Mouse (Mus musculus) midbrain, embryonic 13.5 days (tissue): ENCODE data around the gene Adamtsl1. TPM values are rescaled to one million over a fixed set of nuclear protein-coding genes. Genes with fewer than 3 reads are reported as not detected.

ENCODE experiments used
- ATAC-seq: fragments of 200-750 bp; cut with Nextera tagmentation; 2 replicates; pipeline ENCODE4 v1.8.0; 2017; ENCODE audit warnings: mild to moderate bottlenecking, moderate TSS enrichment, moderate library complexity
- H3K27ac ChIP-seq: fragments of 300-500 bp; sonication (generic); 2 replicates; pipeline ENCODE4 v1.5.1; 2015; ENCODE audit warnings: inconsistent platforms, mild to moderate bottlenecking, moderate library complexity
- H3K27me3 ChIP-seq: fragments of 300-500 bp; sonication (generic); 2 replicates; pipeline ENCODE4 v1.6.1; 2015; ENCODE audit warnings: mild to moderate bottlenecking, inconsistent platforms
- H3K36me3 ChIP-seq: fragments of 300-500 bp; sonication (generic); 2 replicates; pipeline ENCODE4 v1.6.1; 2015; ENCODE audit warnings: mild to moderate bottlenecking, inconsistent platforms
- H3K4me1 ChIP-seq: fragments of 300-500 bp; sonication (generic); replicated peaks from 2 replicates; pipeline ENCODE4 v1.6.1; 2015; ENCODE audit warnings: inconsistent platforms
- H3K4me2 ChIP-seq: fragments of 300-500 bp; sonication (generic); replicated peaks from 2 replicates; pipeline ENCODE4 v1.6.1; 2015; ENCODE audit warnings: moderate library complexity, mild to moderate bottlenecking, inconsistent platforms
- H3K4me3 ChIP-seq: fragments of 300-500 bp; sonication (generic); replicated peaks from 2 replicates; pipeline ENCODE4 v1.5.1; 2015; ENCODE audit warnings: mild to moderate bottlenecking, inconsistent platforms
- H3K9ac ChIP-seq: fragments of 300-500 bp; sonication (generic); replicated peaks from 2 replicates; pipeline ENCODE4 v1.6.1; 2015; ENCODE audit warnings: mild to moderate bottlenecking, inconsistent platforms
- H3K9me3 ChIP-seq: fragments of 300-500 bp; sonication (generic); 2 replicates; pipeline ENCODE4 v1.6.1; 2016; ENCODE audit warnings: mild to moderate bottlenecking, inconsistent platforms
- WGBS: fragments of 180-500 bp; shearing (Covaris S2); methylation state at CpG from one replicate; pipeline ENCODE4 v1.1.7; 2015; 5-methylcytosine and 5-hydroxymethylcytosine counted together
- polyA plus RNA-seq: library from polyadenylated mRNA; unstranded; fragments of >200 nt; fragmentation: Nextera tagmentation; extraction: Ambion mirVana; gene quantifications from 2 replicates; pipeline ENCODE4 v1.2.1, GENCODE M21; 2015

The Adamtsl1 gene
- polyA plus RNA-seq, 1 experiment from 2014 or later: 5.2 TPM

DNA sequence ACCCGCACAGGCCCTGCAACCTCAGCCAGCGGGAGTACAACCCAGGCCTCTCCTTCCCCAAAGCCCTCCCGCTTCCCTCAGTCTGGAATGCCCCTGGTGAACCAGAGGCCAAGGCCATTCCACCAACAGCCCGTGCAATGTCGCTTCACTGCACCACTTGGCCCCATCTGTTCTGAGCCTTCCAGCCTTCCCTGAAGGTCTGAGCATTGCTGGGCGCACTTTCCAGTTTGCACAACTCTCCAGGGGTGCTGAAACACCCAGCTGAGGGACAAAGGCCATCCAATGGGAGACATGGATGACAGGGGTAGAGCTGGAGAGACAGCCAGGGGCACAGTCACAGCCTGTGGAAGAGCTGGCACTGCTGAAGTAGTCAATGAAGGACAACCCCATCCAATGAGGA, 365.4 kb downstream of the Adamtsl1 start:
- Histone ChIP-seq H3K27me3 (no peaks in the 10 kb centered on the region), H3K4me2 (no peak overlapping the region), H3K36me3 (no peaks in the 10 kb centered on the region), H3K9ac (no peak overlapping the region), H3K9me3 (no peaks in the 10 kb centered on the region), H3K4me3 (no peak overlapping the region), H3K4me1 (no peaks in the 10 kb centered on the region), H3K27ac (no peak overlapping the region)
- WGBS: 83% methylated on average over 6 of the region's 6 CpGs
- no peak for ATAC-seq

DNA sequence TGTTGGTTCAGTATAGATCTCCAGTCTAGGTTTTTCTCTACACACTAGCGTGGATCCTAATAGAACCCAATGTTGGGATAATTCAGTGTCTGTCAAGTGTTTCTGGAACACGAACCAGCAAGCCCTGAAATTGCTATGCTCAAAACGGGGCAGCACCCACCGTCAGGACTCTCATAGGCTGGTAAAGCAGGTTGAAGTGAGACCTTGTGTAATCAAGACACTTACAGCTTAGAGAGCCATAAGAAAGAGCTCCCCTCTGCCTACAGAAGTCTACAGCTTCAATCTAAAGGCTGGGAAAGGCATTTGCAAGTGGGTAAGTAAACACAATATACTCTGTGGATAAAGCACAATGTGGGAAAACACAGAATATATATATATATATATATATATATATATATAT, 367.3 kb downstream of the Adamtsl1 start:
- no peaks in the 10 kb centered on the region for H3K9me3 ChIP-seq
- no peak overlapping the region for H3K4me2 ChIP-seq
- no peak overlapping the region for H3K4me3 ChIP-seq
- no peaks in the 10 kb centered on the region for H3K27me3 ChIP-seq
- no peak overlapping the region for H3K9ac ChIP-seq
- no peaks in the 10 kb centered on the region for H3K36me3 ChIP-seq
- 89% methylated on average over 4 of the region's 4 CpGs for WGBS
- no peak overlapping the region for H3K27ac ChIP-seq
- ATAC-seq: no peak
- H3K4me1 ChIP-seq: no peaks in the 10 kb centered on the region

DNA sequence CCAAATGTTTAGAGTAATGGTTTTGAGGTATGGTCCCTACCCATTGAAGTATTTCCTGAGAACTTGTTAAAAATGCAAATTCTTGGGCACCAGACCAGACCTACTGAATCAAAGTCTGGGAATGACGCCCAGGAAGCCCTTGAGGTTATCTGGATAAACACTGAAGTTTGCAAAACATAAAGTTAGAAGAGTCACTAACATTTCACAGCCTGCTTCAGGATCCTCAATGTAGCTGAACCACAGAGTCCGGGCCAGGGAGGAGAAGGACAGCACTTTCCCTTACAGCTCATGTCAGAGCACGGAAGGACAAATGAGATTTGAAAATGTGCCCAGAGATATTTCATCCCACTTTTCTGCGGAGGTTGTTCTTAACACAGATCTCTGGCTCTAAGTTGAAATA, 370.1 kb downstream of the Adamtsl1 start:
- H3K4me1 ChIP-seq: no peaks in the 10 kb centered on the region
- no peaks in the 10 kb centered on the region for H3K9me3 ChIP-seq
- no peak overlapping the region for H3K27ac ChIP-seq
- ATAC-seq: no peak
- H3K27me3 ChIP-seq: no peaks in the 10 kb centered on the region
- no peak overlapping the region for H3K4me3 ChIP-seq
- H3K4me2 ChIP-seq: no peak overlapping the region
- H3K9ac ChIP-seq: no peak overlapping the region
- no peaks in the 10 kb centered on the region for H3K36me3 ChIP-seq
- 93% methylated on average over 4 of the region's 4 CpGs for WGBS

DNA sequence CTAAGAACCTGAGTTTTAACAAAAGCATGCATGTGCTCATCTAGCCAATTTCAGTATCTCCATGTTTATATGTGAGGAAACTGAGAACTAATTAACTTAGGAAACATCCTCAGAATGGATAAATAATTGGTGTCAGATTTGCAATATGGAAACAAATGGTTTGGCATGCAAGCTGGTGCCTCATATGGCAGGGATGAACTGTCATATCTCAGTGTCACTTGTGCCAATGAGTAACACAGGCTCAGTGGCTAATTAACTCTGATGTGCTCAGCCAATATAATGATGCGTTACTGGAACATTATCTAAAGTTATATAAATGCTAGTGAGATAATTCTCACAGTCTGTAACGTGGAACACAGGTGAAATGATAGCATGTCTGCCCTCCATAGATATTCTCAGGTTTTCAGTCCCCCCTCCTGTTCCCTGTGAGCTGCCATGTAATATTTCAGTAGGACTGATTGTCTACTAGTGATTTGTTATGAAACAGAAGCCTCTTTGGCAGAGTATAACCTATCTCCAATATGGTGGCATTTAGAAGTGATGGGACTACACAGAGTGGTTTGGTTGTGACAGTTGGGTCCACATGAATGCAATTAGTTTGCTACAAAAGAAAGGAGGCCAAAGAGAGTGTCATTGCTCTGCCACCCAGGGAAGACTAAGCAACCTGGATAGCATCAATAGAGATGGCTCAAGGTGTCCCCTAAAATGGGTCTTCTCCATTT, 376.1 kb downstream of the Adamtsl1 start:
- no peaks in the 10 kb centered on the region for H3K9me3 ChIP-seq
- H3K36me3 ChIP-seq: no peaks in the 10 kb centered on the region
- no peak overlapping the region for H3K4me2 ChIP-seq
- H3K27me3 ChIP-seq: no peaks in the 10 kb centered on the region
- H3K9ac ChIP-seq: no peak overlapping the region
- H3K27ac ChIP-seq: no peak overlapping the region
- WGBS: 82% methylated on average over 2 of the region's 2 CpGs
- H3K4me3 ChIP-seq: no peak overlapping the region
- H3K4me1 ChIP-seq: no peaks in the 10 kb centered on the region
- ATAC-seq: no peak

DNA sequence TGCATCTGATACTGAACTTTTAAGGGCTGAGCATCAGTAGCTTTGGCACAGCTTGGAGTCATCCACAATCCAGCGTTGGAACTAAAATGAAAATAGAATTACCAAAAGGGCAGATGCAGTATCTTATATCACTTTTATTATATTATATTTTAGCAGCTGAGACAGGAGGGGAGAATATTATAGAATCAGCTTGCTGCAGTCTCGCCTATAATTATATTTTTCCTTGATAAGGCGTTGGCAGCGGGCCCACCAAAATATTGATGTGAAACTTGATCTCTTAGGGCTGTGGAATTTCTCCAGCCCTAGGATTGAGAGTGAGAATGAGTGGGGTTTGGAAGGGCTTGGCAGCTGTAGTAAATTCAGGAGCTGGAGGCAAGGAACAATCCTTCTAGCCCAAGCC, 387.3 kb downstream of the Adamtsl1 start:
- Histone ChIP-seq H3K9ac (no peak overlapping the region), H3K4me2 (no peak overlapping the region), H3K9me3 (no peaks in the 10 kb centered on the region), H3K36me3 (no peaks in the 10 kb centered on the region), H3K4me1 (no peaks in the 10 kb centered on the region), H3K4me3 (no peak overlapping the region), H3K27me3 (no peaks in the 10 kb centered on the region), H3K27ac (no peak overlapping the region)
- ATAC-seq: no peak
- WGBS: 89% methylated on average over 4 of the region's 4 CpGs

DNA sequence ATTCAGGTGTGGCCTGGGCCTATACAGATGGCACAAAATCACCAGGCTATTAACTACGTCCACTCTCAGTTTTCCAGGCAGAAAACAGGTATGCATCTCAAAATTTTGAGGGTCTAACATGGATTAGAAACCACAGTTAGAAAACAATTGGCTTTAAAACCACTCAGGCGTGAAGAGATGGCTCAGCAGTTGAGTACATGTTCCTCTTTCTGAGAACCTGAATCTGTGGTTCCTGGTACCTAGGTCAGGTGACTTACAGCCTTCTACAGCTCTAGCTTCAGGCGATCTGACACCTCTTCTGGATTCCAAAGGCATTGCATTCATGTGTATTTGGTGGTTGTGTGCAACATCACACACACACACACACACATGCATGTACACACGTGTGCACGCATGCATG, 390.2 kb downstream of the Adamtsl1 start:
- Histone ChIP-seq H3K4me3 (no peak overlapping the region), H3K4me2 (no peak overlapping the region), H3K9me3 (no peaks in the 10 kb centered on the region), H3K27me3 (no peaks in the 10 kb centered on the region), H3K27ac (no peak overlapping the region), H3K4me1 (no peaks in the 10 kb centered on the region), H3K9ac (no peak overlapping the region), H3K36me3 (no peaks in the 10 kb centered on the region)
- no peak for ATAC-seq
- 88% methylated on average over 5 of the region's 5 CpGs for WGBS

DNA sequence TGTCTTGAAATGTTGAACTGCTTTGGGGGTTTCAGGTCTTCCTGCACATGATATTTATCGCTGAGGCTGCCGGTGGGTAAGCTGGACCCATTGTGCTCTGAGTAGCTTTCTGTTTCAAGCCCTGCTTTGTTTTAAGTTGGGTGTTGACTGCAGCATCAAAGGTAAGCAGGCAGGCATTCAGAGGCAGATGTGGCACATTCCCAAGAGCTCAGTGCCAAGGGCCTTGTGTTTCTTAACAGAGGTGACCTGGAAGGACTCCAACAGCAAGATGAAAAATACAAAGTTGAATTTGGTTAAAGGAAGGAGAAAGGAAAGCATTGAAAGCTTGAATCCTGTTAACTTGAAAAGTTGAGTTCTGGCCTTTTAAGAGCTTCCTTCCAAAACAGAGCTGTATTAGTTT, 402.1 kb downstream of the Adamtsl1 start:
- H3K9me3 ChIP-seq: no peaks in the 10 kb centered on the region
- H3K27ac ChIP-seq: no peak overlapping the region
- H3K9ac ChIP-seq: no peak overlapping the region
- H3K36me3 ChIP-seq: no peaks in the 10 kb centered on the region
- 48% methylated on average over 2 of the region's 2 CpGs for WGBS
- no peak overlapping the region for H3K4me3 ChIP-seq
- H3K27me3 ChIP-seq: no peaks in the 10 kb centered on the region
- ATAC-seq: no peak
- no peaks in the 10 kb centered on the region for H3K4me1 ChIP-seq
- no peak overlapping the region for H3K4me2 ChIP-seq

DNA sequence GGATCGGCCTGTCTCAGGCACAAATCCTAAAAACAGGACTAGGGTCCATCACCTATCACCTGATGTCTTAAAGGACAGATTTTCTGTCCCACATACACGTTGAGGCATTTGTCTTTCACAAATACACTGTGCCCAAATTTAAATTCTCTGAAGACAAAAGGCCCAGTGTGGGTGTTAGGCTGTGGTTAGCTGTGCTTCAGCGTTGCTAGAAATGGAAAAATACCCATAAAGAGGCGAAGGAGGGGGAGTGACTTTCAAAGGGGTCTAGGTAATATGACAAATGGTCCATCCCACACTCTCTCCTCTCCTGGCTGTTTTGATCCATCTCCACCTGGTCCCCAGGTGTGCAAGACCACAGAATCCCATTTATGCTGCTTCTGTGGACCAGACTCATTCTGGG, 404.4 kb downstream of the Adamtsl1 start:
- Histone ChIP-seq H3K4me3 (no peak overlapping the region), H3K4me1 (no peaks in the 10 kb centered on the region), H3K9ac (no peak overlapping the region), H3K36me3 (no peaks in the 10 kb centered on the region), H3K9me3 (no peaks in the 10 kb centered on the region), H3K27ac (no peak overlapping the region), H3K4me2 (no peak overlapping the region), H3K27me3 (no peaks in the 10 kb centered on the region)
- ATAC-seq: no peak
- 85% methylated on average over 4 of the region's 4 CpGs for WGBS

DNA sequence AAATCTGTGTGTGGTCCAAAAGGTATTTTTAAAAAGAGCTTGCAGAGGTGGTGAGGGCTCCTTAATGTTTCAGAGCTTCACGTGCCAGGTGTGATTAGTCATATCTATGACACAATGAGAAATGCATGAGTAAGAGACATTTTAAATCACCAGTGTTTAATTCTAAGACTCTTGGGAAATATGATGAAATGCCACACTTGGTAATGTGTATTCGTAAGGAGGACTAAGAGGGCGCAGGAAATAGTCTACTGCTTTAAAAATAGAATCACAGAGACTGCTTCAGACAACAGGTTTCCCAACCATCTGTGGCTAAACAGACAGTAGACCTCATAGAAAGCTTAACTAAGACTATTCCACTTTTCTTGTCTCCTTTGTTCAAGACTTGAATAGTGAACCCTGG, 406.5 kb downstream of the Adamtsl1 start:
- no peaks in the 10 kb centered on the region for H3K9me3 ChIP-seq
- H3K4me3 ChIP-seq: no peak overlapping the region
- no peak overlapping the region for H3K9ac ChIP-seq
- no peak overlapping the region for H3K27ac ChIP-seq
- no peak overlapping the region for H3K4me2 ChIP-seq
- H3K36me3 ChIP-seq: no peaks in the 10 kb centered on the region
- no peaks in the 10 kb centered on the region for H3K27me3 ChIP-seq
- no peaks in the 10 kb centered on the region for H3K4me1 ChIP-seq
- 89% methylated on average over 3 of the region's 3 CpGs for WGBS
- ATAC-seq: no peak

DNA sequence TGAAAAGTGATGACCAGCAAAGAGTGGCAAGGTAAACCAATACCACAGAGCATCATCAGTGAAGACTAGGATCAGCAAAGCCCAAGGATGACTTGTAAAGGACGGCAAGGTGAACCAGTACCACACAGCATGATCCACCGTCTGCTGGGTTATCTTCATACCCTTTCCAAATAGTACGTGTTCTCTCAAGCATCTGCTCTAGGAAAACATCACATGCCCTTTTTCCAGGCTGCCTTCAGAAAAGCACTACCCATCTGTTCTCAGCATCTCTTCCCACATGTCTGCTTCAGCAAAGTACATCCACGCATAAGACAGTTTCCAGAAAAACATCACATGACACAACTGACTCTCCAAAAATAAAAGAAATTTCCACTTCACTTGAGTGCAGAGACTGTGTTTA, 408.8 kb downstream of the Adamtsl1 start:
- Histone ChIP-seq H3K9ac (no peak overlapping the region), H3K4me1 (no peaks in the 10 kb centered on the region), H3K9me3 (no peaks in the 10 kb centered on the region), H3K27me3 (no peaks in the 10 kb centered on the region), H3K4me3 (no peak overlapping the region), H3K36me3 (no peaks in the 10 kb centered on the region), H3K4me2 (no peak overlapping the region), H3K27ac (no peak overlapping the region)
- 96% methylated on average over 4 of the region's 4 CpGs for WGBS
- no peak for ATAC-seq

DNA sequence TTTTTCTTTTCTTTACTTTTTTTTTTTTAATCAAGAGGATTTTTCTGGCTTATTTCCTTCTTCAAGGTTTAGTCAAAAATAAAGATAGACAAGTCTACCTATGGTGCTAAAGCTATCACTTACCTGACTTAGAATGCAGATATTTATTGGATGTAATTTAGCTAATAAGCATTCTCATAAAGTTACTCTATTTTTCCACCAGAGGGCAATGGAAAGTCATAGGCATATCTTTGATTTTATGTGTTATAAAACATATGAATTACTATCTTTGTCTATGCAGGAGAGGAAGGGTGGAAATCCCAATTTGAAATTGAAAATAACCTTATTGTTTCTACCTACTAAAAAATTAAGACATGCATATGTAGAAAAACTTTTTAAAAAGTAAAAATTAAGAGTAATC, 418.2 kb downstream of the Adamtsl1 start:
- no peak overlapping the region for H3K4me3 ChIP-seq
- ATAC-seq: no peak
- no peak overlapping the region for H3K27ac ChIP-seq
- H3K4me1 ChIP-seq: no peaks in the 10 kb centered on the region
- no peaks in the 10 kb centered on the region for H3K27me3 ChIP-seq
- H3K9ac ChIP-seq: no peak overlapping the region
- H3K36me3 ChIP-seq: no peaks in the 10 kb centered on the region
- H3K4me2 ChIP-seq: no peak overlapping the region
- H3K9me3 ChIP-seq: no peaks in the 10 kb centered on the region

DNA sequence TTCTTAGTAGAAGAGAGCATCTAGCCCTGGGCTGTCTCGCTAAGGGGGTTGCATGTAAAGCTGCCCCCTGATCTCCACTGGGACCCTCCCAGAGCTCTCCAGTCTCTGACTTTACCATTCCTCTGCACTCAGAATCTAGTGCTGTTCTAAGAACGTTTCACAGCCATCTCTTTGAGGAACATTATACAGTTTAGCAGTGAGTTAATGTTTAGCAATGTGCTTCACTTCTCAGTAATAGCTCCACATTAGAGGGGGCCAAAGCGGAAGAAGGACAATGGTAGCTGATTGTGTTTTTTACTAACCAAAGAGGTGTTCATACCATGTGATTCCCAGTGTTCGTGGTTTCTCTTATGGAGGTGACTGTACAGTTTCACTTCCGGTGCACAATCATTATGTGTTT, 425.5 kb downstream of the Adamtsl1 start:
- no peaks in the 10 kb centered on the region for H3K27me3 ChIP-seq
- WGBS: 87% methylated on average over 5 of the region's 5 CpGs
- no peak for ATAC-seq

DNA sequence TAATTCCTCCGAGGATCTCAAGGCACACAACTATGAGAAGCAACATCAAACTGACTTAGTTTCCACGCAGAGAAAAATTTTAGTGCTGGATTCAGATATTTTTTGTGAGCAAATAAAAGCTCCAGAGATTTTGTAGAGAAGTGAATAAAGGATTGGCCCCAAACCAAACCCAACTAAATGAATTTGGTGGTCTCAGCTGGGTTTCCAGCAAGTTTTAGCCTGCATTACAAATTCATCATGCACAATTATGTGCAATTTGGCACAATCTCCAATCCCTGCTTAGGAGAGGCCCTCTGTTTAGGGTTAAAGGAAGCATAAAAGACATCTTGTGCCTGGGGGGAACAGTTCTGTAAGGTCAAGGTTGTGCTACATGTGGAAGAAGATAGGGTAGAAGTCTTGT, 427.9 kb downstream of the Adamtsl1 start:
- WGBS: 89% methylated on average over 2 of the region's 2 CpGs
- no peak for ATAC-seq

More for the DNA sequence above, 425.5 kb downstream of the Adamtsl1 start:
- Histone ChIP-seq H3K4me2 (no peak overlapping the region), H3K4me1 (no peaks in the 10 kb centered on the region), H3K27ac (no peak overlapping the region), H3K36me3 (no peaks in the 10 kb centered on the region), H3K4me3 (no peak overlapping the region), H3K9ac (no peak overlapping the region), H3K9me3 (no peaks in the 10 kb centered on the region)

More for the DNA sequence above, 427.9 kb downstream of the Adamtsl1 start:
- no peak overlapping the region for H3K4me2 ChIP-seq
- no peak overlapping the region for H3K9ac ChIP-seq
- H3K27me3 ChIP-seq: no peaks in the 10 kb centered on the region
- H3K4me1 ChIP-seq: no peaks in the 10 kb centered on the region
- no peaks in the 10 kb centered on the region for H3K9me3 ChIP-seq
- no peaks in the 10 kb centered on the region for H3K36me3 ChIP-seq
- no peak overlapping the region for H3K27ac ChIP-seq
- H3K4me3 ChIP-seq: no peak overlapping the region
